Mouse (Mus musculus) sigmoid colon, adult 10 weeks (tissue): ENCODE measurements around the gene Gm49393. TPM values are rescaled to one million over a fixed set of nuclear protein-coding genes. Genes with fewer than 3 reads are reported as not detected.

Experiments used
- polyA plus RNA-seq: library from polyadenylated mRNA; stranded (reverse); fragments of 350-450 nt; fragmentation: Illumina TruSeq; extraction: RNeasy Lipid Tissue Mini Kit (QIAGEN cat#74804); gene quantifications from one replicate; pipeline ENCODE4 v1.2.3, GENCODE M21; 2014; ENCODE audit warnings: low read depth, low replicate concordance

Gene Gm49393
- not detected for polyA plus RNA-seq

GRCm38 (mm10) chr13:60935490-60935889, at the start of gene Gm49393:
Gene Gm49393 (minus strand): TSS chr13:60935590.

DNA sequence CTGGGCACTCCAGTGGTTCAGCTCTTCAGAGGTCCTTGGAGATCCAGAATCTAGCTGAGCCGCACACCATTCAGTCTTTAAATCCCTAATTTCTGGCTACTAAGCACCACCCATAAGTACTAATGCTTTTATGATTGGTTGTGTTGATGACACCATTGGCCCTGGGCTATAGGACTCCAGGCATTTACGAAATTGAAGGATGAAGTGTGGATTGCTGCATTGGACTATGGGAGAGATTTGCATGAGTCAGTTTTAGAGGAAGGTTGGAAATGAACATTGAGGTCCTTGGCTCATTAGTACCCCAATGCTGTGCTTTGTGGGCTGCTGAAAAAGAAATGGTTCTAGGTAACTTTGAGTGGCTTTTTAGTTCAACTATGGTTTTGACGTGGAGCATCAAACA, 6.5 kb upstream of the Gm49393 start, which contains the start of gene Tpbpa:
Gene Tpbpa, minus strand, starts transcription at position 101 of the 400 bp plus-strand sequence.

DNA sequence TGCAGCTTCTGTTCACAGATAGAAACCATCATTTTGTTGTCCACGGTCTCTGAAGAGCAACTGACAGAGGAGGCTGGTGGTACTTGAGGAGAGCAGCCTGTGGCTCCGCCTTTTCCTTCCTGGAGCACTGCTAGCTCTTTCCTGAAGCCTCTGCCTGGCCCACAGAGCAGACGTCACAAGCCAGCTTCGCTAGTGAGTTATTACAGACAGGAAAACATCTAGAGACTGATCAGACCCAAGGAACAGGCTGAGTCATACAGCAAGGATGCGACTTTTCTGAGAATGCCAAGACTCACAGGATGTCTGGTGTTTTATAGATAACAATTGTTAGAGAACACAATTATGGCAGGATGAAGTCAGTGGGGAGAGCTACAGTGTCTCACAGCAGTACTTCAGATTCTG, 1.1 kb upstream of the Gm49393 start, which contains the start of the genes Gm49391 and Ctla2a:
Gene Gm49391, minus strand, starts transcription at position 72 of the 402 bp plus-strand sequence.
Gene Ctla2a, minus strand, starts transcription at position 126 of the 402 bp plus-strand sequence.

DNA sequence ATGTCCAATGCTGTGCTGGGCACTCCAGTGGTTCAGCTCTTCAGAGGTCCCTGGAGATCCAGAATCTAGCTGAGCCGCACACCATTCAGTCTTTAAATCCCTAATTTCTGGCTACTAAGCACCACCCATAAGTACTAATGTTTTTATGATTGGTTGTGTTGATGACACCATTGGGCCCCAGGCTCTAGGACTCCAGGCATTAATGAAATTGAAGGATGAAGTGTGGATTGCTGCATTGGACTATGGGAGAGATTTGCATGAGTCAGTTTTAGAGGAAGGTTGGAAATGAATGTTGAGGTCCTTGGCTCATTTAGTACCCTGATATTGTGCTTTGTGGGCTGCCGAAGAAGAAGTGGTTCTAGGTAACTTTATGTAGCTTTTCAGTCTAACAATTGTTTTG, 30.6 kb downstream of the Gm49393 start, which contains the start of gene Tpbpb:
Gene Tpbpb, minus strand, starts transcription at position 101 of the 400 bp plus-strand sequence.

GRCm38 (mm10) chr13:60897328-60897727, 38.1 kb downstream of the Gm49393 start, which contains the start of gene Ctla2b:
Gene Ctla2b (minus strand): TSS chr13:60897447.

DNA sequence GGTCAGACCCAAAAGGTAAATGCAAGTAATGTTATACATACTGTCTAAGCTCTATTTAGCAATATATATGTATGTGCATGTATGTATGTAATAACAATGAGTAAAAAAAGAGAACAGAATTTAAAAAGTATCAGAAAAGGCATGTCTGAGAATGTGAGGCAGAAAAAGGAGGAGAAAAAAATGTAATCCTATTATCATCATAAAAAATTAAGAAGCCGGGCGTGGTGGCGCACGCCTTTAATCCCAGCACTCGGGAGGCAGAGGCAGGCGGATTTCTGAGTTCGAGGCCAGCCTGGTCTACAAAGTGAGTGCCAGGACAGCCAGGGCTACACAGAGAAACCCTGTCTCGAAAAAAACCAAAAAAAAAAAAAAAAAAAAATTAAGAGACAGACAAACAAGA, 38.6 kb downstream of the Gm49393 start, which contains the start of gene Gm49392:
Gene Gm49392, minus strand, starts transcription at position 101 of the 400 bp plus-strand sequence.

GRCm38 (mm10) chr13:60864281-60864680, 71.1 kb downstream of the Gm49393 start, which contains the start of gene 4930486L24Rik:
Gene 4930486L24Rik (minus strand): TSS chr13:60864475.

Other genes starting within 250 kb of the Gm49393 start
- gene BC051665, start 149.2 kb downstream of the Gm49393 start, polyA plus RNA-seq: not detected
- gene Ctsll3, start 132.7 kb downstream of the Gm49393 start, polyA plus RNA-seq: not detected
- not detected for gene 4930486L24Rik, start 71.1 kb downstream of the Gm49393 start, polyA plus RNA-seq
- not detected for gene Gm49392, start 38.7 kb downstream of the Gm49393 start, polyA plus RNA-seq
- 7.9 TPM for gene Ctla2b, start 38.1 kb downstream of the Gm49393 start, polyA plus RNA-seq
- not detected for gene Tpbpb, start 30.7 kb downstream of the Gm49393 start, polyA plus RNA-seq
- gene Gm49391, start 981 bp upstream of the Gm49393 start, polyA plus RNA-seq: 14.2 TPM
- 40.8 TPM for gene Ctla2a, start 1.0 kb upstream of the Gm49393 start, polyA plus RNA-seq
- not detected for gene Tpbpa, start 6.4 kb upstream of the Gm49393 start, polyA plus RNA-seq
- not detected for gene Ctsj, start 70.4 kb upstream of the Gm49393 start, polyA plus RNA-seq
- gene Ctsq, start 105.0 kb upstream of the Gm49393 start, polyA plus RNA-seq: not detected
- gene Ctsr, start 228.7 kb upstream of the Gm49393 start, polyA plus RNA-seq: not detected